Mouse (Mus musculus) lung, adult 2 months (tissue): ENCODE data around the gene Paxip1. TPM values are rescaled to one million over a fixed set of nuclear protein-coding genes. Genes with fewer than 3 reads are reported as not detected.

ENCODE experiments used
- DNase-seq: peaks from one replicate; pipeline ENCODE4 v3.0.0; 2022
- H3K4me1 ChIP-seq: fragments of 200-500 bp; 2 replicates; pipeline ENCODE4 v1.6.1; 2011; ENCODE audit warnings: low read length; ENCODE audit not compliant: control insufficient read depth, insufficient read depth
- H3K4me3 ChIP-seq: fragments of 200-500 bp; replicated peaks from 2 replicates; pipeline ENCODE3; 2011; ENCODE audit warnings: low read depth, mild to moderate bottlenecking, control low read depth, low read length; ENCODE audit errors: extremely low read depth
- CTCF ChIP-seq: fragments of 200-500 bp; IDR thresholded peaks from 2 replicates; pipeline ENCODE4 v1.5.1; 2011; ENCODE audit warnings: mild to moderate bottlenecking, low read length, control low read depth; ENCODE audit not compliant: insufficient read depth
- POLR2A ChIP-seq: fragments of 200-500 bp; IDR thresholded peaks from 2 replicates; pipeline ENCODE4 v1.6.1; 2011; ENCODE audit warnings: low read depth, mild to moderate bottlenecking, control low read depth, low read length, borderline replicate concordance; ENCODE audit errors: extremely low read depth
- WGBS: fragments of 180-500 bp; shearing (Covaris S2); methylation state at CpG from one replicate; pipeline ENCODE4 v1.1.7; 2018; 5-methylcytosine and 5-hydroxymethylcytosine counted together
- polyA plus RNA-seq: library from polyadenylated mRNA; depleted of rRNA; stranded (reverse); fragments of >200 nt; gene quantifications from 2 replicates; pipeline ENCODE4 v1.2.3, GENCODE M21; 2012; rRNA removed

Paxip1 gene
- 18.5 and 21.9 TPM in 2 replicates for polyA plus RNA-seq

- under 1% methylated on average over 73 of the region's 73 CpGs for WGBS
- peaks cover 5% of the 10 kb centered on the region; the same call in 1 of the 2 replicates for H3K4me1 ChIP-seq
- DNase-seq = peak; percentile 95
- TF ChIP-seq POLR2A (peak; percentile 100), CTCF (no peak)
- H3K4me3 ChIP-seq = peak within 1 kb of the TSS; percentile 92
These were observed at the start of gene Paxip1 for GRCm38 (mm10) chr5:27791303-27792172. TSS of gene Paxip1 (minus strand) at chr5:27791691.

DNA sequence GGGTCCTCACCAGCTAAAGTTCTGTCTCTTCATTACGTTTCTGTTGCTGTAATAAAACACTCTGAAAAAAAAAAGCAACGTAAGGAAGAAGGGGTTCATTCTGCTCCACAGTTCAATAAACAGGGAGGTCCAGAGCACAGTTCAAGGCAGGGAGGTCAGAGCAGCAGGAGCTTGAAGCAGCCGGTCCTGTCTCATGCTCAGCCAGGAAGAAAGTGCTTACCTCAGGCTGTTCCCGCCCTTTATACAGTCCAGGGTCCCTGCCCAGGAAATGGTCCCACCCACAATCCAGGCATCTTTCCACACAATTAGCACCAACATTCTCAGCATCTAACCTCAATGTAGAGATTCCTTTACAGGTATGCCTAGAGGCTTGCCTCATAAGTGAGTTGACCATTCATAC lies 46.6 kb upstream of the Paxip1 start:
- Histone ChIP-seq H3K4me1 (no peaks in the 10 kb centered on the region), H3K4me3 (no peak overlapping the region)
- TF ChIP-seq CTCF (no peak), POLR2A (no peak)
- DNase-seq = no peak
- 39% methylated on average over 4 of the region's 4 CpGs for WGBS

DNA sequence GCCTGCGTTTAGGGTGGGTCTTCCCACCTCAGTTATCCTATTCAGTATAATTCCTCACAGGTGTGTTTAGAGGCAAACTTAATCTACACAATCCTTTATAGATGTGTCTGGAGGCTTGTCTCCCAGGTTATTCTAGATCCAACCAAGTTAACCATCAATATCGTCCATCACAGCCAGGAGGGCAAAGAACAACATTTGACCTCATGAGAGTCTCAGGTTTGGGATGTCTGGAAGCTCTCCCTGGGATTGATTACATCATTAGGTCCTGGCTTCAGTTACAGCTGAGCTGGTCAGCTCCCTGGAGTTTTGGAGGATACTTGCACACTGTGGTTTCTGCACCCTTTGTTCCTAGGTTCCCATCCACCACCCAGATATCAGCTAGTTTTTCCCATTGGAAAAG lies 43.6 kb upstream of the Paxip1 start:
- no peak for DNase-seq
- Histone ChIP-seq H3K4me1 (no peaks in the 10 kb centered on the region), H3K4me3 (no peak overlapping the region)
- 63% methylated on average over 2 of the region's 2 CpGs for WGBS
- no peak for TF ChIP-seq CTCF
- TF ChIP-seq POLR2A = no peak

DNA sequence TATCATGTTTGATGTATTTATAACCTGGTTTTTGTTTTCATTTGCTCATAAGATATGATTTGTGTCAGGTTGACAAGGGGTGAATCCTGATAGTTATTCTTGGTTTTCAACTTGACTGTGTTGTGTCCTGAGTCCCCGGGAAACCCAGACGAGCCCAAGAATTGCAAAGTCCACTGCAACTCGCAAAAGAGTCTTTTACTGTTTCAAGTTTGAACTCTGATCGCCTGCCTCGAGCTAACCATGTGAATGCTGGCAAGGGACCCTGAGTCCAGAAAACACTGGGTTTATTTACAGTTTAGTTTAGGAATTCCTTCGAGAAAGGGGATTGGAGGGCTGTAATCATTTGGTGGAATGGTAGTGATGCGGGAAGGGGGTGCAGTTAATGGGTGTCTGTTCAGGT lies 36.5 kb upstream of the Paxip1 start:
- Histone ChIP-seq H3K4me3 (no peak overlapping the region), H3K4me1 (no peaks in the 10 kb centered on the region)
- TF ChIP-seq CTCF (no peak), POLR2A (no peak)
- no peak for DNase-seq
- 74% methylated on average over 7 of the region's 7 CpGs for WGBS

DNA sequence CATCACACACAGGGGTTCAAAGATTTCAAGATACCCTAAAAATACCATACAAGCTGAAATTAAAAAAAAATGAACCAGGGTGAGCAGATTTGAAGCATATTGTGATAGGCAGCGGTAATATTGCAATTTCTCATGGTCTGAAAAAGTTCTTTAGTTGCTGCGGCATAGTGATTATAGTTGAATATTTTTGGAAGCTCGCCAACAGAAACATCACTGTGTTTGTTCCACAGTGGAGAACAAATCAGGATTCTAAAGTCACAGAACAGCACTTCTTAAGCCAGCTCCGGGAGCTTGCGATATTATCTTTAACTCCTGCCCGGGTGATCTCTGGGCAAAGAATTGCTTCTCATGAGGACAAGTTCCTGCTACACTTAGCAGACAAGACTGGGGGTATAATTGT lies 29.7 kb upstream of the Paxip1 start:
- TF ChIP-seq POLR2A (no peak), CTCF (no peak)
- no peaks in the 10 kb centered on the region for H3K4me1 ChIP-seq
- 52% methylated on average over 6 of the region's 6 CpGs for WGBS
- DNase-seq = no peak
- no peak overlapping the region for H3K4me3 ChIP-seq

DNA sequence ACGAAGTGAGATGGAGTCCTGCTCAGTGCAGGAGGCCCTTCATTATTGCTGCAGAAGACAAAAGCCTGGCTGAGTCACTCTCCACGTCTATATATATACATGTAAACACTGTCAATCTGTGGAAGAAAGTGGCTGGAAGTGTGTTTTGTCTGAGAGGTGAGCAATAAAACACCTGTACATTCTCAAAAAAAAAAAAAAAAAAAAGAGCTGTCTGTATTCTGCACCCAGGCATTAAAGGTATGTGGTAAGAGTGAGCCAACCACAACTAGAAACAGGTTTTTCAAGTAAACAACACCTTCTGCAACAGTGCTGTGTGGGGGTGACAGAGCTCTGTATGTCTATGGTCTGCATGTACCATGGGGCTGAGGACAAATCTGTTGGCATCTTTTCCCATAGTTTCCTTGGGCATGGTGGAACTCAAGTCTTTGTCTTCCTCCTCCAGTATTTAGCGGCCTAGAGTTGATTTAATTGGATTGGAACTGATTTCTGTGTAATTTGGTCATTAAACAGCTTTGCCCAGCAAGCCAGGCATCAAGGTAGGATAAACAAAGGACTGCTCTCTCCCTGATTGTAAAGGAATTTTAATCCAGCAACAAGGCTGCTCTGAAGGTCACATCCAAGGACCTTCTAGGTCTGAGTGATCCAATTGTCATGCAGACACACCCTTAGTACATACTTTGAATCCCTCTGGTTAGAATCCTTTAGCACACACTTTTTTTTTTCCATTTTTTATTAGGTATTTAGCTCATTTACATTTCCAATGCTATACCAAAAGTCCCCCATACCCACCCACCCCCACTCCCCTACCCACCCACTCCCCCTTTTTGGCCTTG lies 27.6 kb upstream of the Paxip1 start:
- no peaks in the 10 kb centered on the region for H3K4me1 ChIP-seq
- TF ChIP-seq CTCF = no peak
- no peak for TF ChIP-seq POLR2A
- WGBS = 62% methylated on average over 3 of the region's 3 CpGs
- DNase-seq = no peak
- no peak overlapping the region for H3K4me3 ChIP-seq

DNA sequence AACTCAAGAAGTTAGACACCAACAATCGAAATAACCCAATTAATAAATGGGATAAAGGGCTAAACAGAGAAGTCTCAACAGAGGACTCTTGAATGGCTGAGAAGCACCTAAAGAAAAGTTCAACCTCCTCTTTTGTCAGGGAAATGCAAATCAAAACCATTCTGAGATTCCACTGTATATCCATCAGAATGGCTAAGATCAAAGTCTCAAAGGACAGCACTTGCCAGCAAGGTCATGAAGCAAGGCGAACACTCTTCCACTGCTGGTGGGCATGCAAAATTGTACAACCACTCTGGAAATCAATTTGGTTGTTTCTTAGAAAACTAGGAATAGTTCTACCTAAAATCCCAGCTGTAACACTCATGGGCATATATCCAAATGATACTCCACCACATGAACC lies 22.8 kb upstream of the Paxip1 start:
- H3K4me1 ChIP-seq = no peaks in the 10 kb centered on the region
- 85% methylated on average over 2 of the region's 2 CpGs for WGBS
- H3K4me3 ChIP-seq = no peak overlapping the region
- no peak for DNase-seq
- TF ChIP-seq POLR2A = no peak
- no peak for TF ChIP-seq CTCF

- Histone ChIP-seq H3K4me1 (peaks cover 5% of the 10 kb centered on the region; the same call in 1 of the 2 replicates), H3K4me3 (no peak overlapping the region)
- 4% methylated on average over 1 of the region's 1 CpGs for WGBS
- TF ChIP-seq CTCF = peak; percentile 92
- no peak for TF ChIP-seq POLR2A
- DNase-seq = peak; percentile 67
These were observed 2.4 kb upstream of the Paxip1 start for GRCm38 (mm10) chr5:27793923-27794322.

DNA sequence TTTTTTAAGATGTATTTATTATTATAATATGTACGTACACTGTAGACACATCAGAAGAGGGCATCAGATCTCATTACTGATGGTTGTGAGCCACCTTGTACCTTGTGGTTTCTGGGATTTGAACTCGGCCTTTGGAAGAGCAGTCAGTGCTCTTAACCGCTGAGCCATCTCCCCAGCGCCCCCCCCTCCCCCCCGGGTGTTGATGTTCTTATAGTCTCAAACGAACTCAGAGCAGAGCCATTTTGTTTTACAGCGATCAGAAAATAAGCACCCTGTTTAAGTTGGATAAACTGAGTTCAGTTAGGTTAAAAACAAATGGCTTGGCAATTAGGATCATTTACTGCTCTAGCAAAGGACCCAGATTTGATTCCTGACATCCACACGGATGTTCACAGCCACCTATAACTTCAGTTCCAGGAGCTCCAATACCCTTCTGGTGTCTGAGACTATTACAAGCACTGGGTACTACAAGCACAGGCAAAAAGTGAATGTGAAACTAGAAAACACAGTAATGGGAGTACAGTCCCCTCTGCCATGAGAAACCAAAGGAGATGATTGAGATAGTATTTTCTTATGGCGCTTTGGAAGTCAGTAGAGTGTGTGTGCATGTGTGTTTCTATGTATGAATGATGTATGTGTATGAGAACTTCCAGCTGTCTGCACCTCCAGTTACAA lies 1.2 kb upstream of the Paxip1 start:
- Histone ChIP-seq H3K4me3 (no peak overlapping the region), H3K4me1 (peaks cover 5% of the 10 kb centered on the region; the same call in 1 of the 2 replicates)
- TF ChIP-seq POLR2A = no peak
- TF ChIP-seq CTCF = no peak
- DNase-seq = no peak
- 45% methylated on average over 9 of the region's 9 CpGs for WGBS
